Mouse (Mus musculus) spleen, adult 2 months (tissue): ENCODE results near the gene Dclk1.

Source experiments
- CTCF ChIP-seq: fragments of 200-500 bp; IDR thresholded peaks from 2 replicates; pipeline ENCODE4 v1.5.1; 2011; ENCODE audit warnings: mild to moderate bottlenecking, inconsistent platforms; ENCODE audit not compliant: insufficient read depth, insufficient read length, insufficient replicate concordance; ENCODE audit errors: extremely low read depth
- POLR2A ChIP-seq: fragments of 200-500 bp; IDR thresholded peaks from 2 replicates; pipeline ENCODE4 v1.6.1; 2011; ENCODE audit warnings: low read depth, low read length, inconsistent platforms

GRCm38 (mm10) chr3:55351281-55352052 is 109.3 kb downstream of the Dclk1 start:
- TF ChIP-seq CTCF (no peak), POLR2A (no peak)
